Mouse (Mus musculus) C2C12 (cell line): Measurements from ENCODE around the gene Satb1. TPM values are rescaled to one million over a fixed set of nuclear protein-coding genes. Genes with fewer than 3 reads are reported as not detected.

Experiments used
- H3K27me3 ChIP-seq: one replicate; pipeline ENCODE4 v1.6.1; 2011; ENCODE audit not compliant: control insufficient read depth, insufficient read depth, insufficient read length
- H3K36me3 ChIP-seq: one replicate; pipeline ENCODE4 v1.6.1; 2011; ENCODE audit not compliant: control insufficient read depth, insufficient read depth
- H3K4me3 ChIP-seq: one replicate; pipeline ENCODE4 v1.5.1; 2011; ENCODE audit warnings: mild to moderate bottlenecking, control low read depth; ENCODE audit not compliant: poor library complexity, insufficient read depth, severe bottlenecking
- H3K79me2 ChIP-seq: one replicate; pipeline ENCODE4 v1.6.1; 2011; ENCODE audit not compliant: control insufficient read depth, insufficient read depth
- H3K79me3 ChIP-seq: one replicate; pipeline ENCODE4 v1.6.1; 2011; ENCODE audit warnings: low read depth, control low read depth
- H3ac ChIP-seq: one replicate; pipeline ENCODE3; 2011; ENCODE audit warnings: low read depth; ENCODE audit not compliant: control insufficient read depth, insufficient read length
- CEBPB ChIP-seq: IDR thresholded peaks from one replicate; pipeline ENCODE4 v1.6.1; 2011; ENCODE audit warnings: low read depth, mild to moderate bottlenecking, control low read depth, moderate library complexity
- CTCF ChIP-seq: IDR thresholded peaks from one replicate; pipeline ENCODE4 v1.5.1; 2011; ENCODE audit not compliant: control insufficient read depth, insufficient read depth, insufficient read length
- FOSL1 ChIP-seq: IDR thresholded peaks from one replicate; pipeline ENCODE4 v1.8.0; 2011; ENCODE audit warnings: mild to moderate bottlenecking, low read length; ENCODE audit not compliant: poor library complexity, insufficient read depth, severe bottlenecking
- MAX ChIP-seq: IDR thresholded peaks from one replicate; pipeline ENCODE4 v1.6.1; 2011; ENCODE audit warnings: mild to moderate bottlenecking, control low read depth
- MYOD1 ChIP-seq: IDR thresholded peaks from one replicate; pipeline ENCODE4 v1.6.1; 2011; ENCODE audit warnings: low read depth; ENCODE audit not compliant: control insufficient read depth, insufficient read length
- MYOG ChIP-seq: IDR thresholded peaks from one replicate; pipeline ENCODE4 v1.6.1; 2011; ENCODE audit not compliant: control insufficient read depth, insufficient read length; ENCODE audit errors: extremely low read depth
- USF1 ChIP-seq: IDR thresholded peaks from one replicate; pipeline ENCODE4 v1.6.1; 2011; ENCODE audit warnings: low read depth, mild to moderate bottlenecking, control low read depth, moderate library complexity
- polyA plus RNA-seq: library from polyadenylated mRNA; unstranded; fragments of >200 nt; fragmentation: generic; extraction: Trizol; gene quantifications from one replicate; pipeline ENCODE4 v1.2.1, GENCODE M21; 2012; ENCODE audit warnings: missing spikeins

The Satb1 gene
- polyA plus RNA-seq, 1 experiment: 0.06 TPM

DNA sequence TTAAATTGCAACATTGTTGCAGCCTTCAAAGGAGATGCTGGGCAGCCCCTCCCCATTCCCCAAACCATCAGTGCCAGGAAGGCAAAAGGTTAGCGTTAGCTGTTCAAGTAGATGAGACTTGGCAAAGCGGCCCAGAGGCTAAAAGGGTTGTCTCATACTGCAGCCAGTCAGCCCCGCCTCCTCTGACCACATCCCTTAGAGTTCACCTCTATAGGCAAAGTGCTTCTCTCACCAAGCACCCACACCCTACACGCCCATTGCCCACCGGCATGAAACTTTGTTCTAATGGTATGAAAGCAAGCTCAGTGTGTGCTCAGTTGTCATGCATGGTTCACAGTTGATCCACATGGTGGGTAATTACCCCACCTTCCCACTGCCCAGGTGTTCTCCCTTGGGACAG lies 43.4 kb upstream of the Satb1 start:
- no peak for TF ChIP-seq FOSL1
- no peak for TF ChIP-seq USF1
- no peak for TF ChIP-seq MAX
- no peak for TF ChIP-seq MYOG
- no peak for TF ChIP-seq CTCF
- no peak for TF ChIP-seq CEBPB
- no peak for TF ChIP-seq MYOD1
- no peaks in the 10 kb centered on the region for H3K36me3 ChIP-seq

DNA sequence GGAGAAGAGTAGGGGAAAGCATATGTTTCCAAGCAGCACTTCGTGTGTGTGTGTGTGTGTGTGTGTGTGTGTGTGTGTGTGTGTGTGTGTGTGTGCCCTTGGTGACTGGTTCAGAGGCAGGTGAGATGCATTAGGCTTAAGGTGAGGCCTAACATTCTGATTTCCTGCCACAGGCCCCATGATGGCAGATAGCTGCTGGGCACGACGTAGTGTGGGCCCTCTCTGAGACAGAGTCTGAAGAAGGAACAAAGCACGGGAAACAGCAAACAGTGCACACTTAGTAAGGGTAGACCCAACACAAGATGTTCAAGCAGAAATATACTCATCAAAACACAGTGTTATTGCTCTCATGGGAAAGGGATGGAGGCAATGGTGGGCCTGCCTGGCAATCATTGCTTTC lies 24.5 kb upstream of the Satb1 start:
- Histone ChIP-seq H3K27me3 (no peaks in the 10 kb centered on the region), H3K79me3 (no peaks in the 10 kb centered on the region), H3K79me2 (no peaks in the 10 kb centered on the region), H3K4me3 (no peak overlapping the region), H3K36me3 (no peaks in the 10 kb centered on the region), H3ac (no peak overlapping the region)
- TF ChIP-seq CEBPB (no peak), MYOG (no peak), USF1 (no peak), MYOD1 (no peak), FOSL1 (no peak), CTCF (no peak), MAX (no peak)

More for the DNA sequence above, 43.4 kb upstream of the Satb1 start:
- Histone ChIP-seq H3K79me3 (no peaks in the 10 kb centered on the region), H3ac (no peak overlapping the region), H3K4me3 (no peak overlapping the region), H3K79me2 (no peaks in the 10 kb centered on the region), H3K27me3 (no peaks in the 10 kb centered on the region)

DNA sequence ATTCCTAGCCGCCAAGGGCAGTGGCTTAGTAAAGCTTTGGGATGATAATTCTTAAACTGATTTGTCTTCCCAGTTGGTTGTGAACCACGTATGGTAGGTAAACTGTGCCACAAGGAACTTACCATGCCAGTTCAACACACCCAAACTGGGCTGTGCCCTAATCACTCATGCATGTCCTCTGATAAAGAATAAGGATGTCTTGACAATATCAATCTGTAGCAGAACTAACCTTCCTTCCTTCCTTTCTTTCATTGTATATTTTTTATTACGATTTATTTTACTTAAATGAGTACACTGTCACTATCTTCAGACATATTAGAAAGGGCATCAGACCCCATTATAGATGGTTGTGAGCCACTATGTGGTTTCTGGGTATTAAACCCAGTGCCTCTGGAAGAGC lies 23.2 kb upstream of the Satb1 start:
- Histone ChIP-seq H3K27me3 (no peaks in the 10 kb centered on the region), H3K79me2 (no peaks in the 10 kb centered on the region), H3K79me3 (no peaks in the 10 kb centered on the region), H3ac (no peak overlapping the region), H3K4me3 (no peak overlapping the region), H3K36me3 (no peaks in the 10 kb centered on the region)
- no peak for TF ChIP-seq MYOD1
- no peak for TF ChIP-seq MYOG
- no peak for TF ChIP-seq MAX
- no peak for TF ChIP-seq FOSL1
- no peak for TF ChIP-seq CEBPB

GRCm38 (mm10) chr17:51855261-51855660 lies 22.2 kb upstream of the Satb1 start:
- Histone ChIP-seq H3K79me2 (no peaks in the 10 kb centered on the region), H3K4me3 (no peak overlapping the region), H3K79me3 (no peaks in the 10 kb centered on the region), H3K27me3 (no peaks in the 10 kb centered on the region), H3K36me3 (no peaks in the 10 kb centered on the region), H3ac (no peak overlapping the region)
- TF ChIP-seq MAX (no peak), USF1 (no peak), MYOG (no peak), FOSL1 (no peak), CTCF (no peak), MYOD1 (no peak), CEBPB (no peak)

DNA sequence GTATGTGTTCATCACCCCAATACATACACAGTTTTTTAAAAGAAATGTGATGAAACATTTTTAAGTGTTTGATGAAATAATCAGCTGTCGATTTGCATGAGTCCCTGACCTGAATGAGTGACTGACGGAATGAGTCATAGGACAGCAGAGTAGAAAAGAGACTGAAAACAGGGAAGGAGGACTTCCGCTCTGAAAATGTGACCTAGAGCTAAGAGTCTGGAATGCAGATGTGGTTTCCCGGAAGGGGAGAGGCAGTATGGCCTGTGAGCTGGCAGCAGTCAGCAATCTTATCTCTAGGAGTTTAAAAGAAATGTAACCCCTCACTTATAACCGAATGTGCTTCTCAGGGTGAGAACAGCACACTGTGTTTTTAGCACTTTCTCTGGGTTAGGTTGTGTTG lies 20.9 kb upstream of the Satb1 start:
- H3K79me3 ChIP-seq: no peaks in the 10 kb centered on the region
- no peak overlapping the region for H3K4me3 ChIP-seq
- H3K36me3 ChIP-seq: no peaks in the 10 kb centered on the region
- H3ac ChIP-seq: no peak overlapping the region
- no peak for TF ChIP-seq MYOD1
- no peak for TF ChIP-seq FOSL1
- no peak for TF ChIP-seq MYOG
- TF ChIP-seq MAX: no peak
- no peak for TF ChIP-seq USF1
- no peak for TF ChIP-seq CEBPB
- TF ChIP-seq CTCF: no peak
- H3K27me3 ChIP-seq: no peaks in the 10 kb centered on the region
- H3K79me2 ChIP-seq: no peaks in the 10 kb centered on the region

- H3K79me3 ChIP-seq: no peaks in the 10 kb centered on the region
- H3K79me2 ChIP-seq: no peaks in the 10 kb centered on the region
- TF ChIP-seq FOSL1: no peak
- no peak for TF ChIP-seq MAX
- no peak for TF ChIP-seq USF1
- no peak for TF ChIP-seq MYOG
- TF ChIP-seq CEBPB: no peak
- TF ChIP-seq CTCF: no peak
- no peak for TF ChIP-seq MYOD1
- no peak overlapping the region for H3K4me3 ChIP-seq
- no peaks in the 10 kb centered on the region for H3K36me3 ChIP-seq
- H3K27me3 ChIP-seq: no peaks in the 10 kb centered on the region
- no peak overlapping the region for H3ac ChIP-seq
Measured at GRCm38 (mm10) chr17:51840596-51840995, 7.5 kb upstream of the Satb1 start.
